Mouse (Mus musculus): ENCODE results near the gene Prkca. TPM values are rescaled to one million over a fixed set of nuclear protein-coding genes. Genes with fewer than 3 reads are reported as not detected.

Prkca gene
- 117 TPM for polyA plus RNA-seq (2017; shearing (Covaris generic))

GRCm38 (mm10) chr11:108343789-108344462 lies at the start of gene Prkca:
TSS of gene Prkca (minus strand) at chr11:108343928.

GRCm38 (mm10) chr11:108342781-108343768 lies 653 bp downstream of the Prkca start, which contains the start of gene Apoh:
TSS of gene Apoh (plus strand) at chr11:108343354.

GRCm38 (mm10) chr11:107914634-107915226 lies 429.0 kb downstream of the Prkca start, which contains the start of gene Cacng5:
TSS of gene Cacng5 (minus strand) at chr11:107915055.

Other genes with a start within 250 kb of the Prkca start
- gene Apoh, start 574 bp downstream of the Prkca start, polyA plus RNA-seq (2017; shearing (Covaris generic)): not detected
- not detected for gene Cep112, start 81.3 kb upstream of the Prkca start, polyA plus RNA-seq (2017; shearing (Covaris generic))

Data from effector memory CD4-positive, alpha-beta T cell, adult 7 months (primary cell).